Mouse (Mus musculus) adrenal gland, adult (tissue): Measurements from ENCODE around the gene Dscam.

Experiments
- DNase-seq, 2 experiments: peaks; one replicate each; pipeline ENCODE4 v3.0.0; 2022 to 2023; ENCODE audit warnings: low spot score in 1 of 2; ENCODE audit not compliant: inconsistent age in 2 of 2

The Dscam gene

GRCm38 (mm10) chr16:96791307-96791706 is 379.2 kb downstream of the Dscam start:
- DNase-seq = no peak

GRCm38 (mm10) chr16:96788286-96788685 is 382.3 kb downstream of the Dscam start:
- DNase-seq = no peak

- no peak for DNase-seq
These were observed 391.5 kb downstream of the Dscam start for GRCm38 (mm10) chr16:96779021-96779420.

- DNase-seq = no peak
These were observed 396.3 kb downstream of the Dscam start for GRCm38 (mm10) chr16:96774245-96774644.

GRCm38 (mm10) chr16:96767985-96768384 is 402.6 kb downstream of the Dscam start:
- DNase-seq = no peak

GRCm38 (mm10) chr16:96767508-96767907 is 403.0 kb downstream of the Dscam start:
- DNase-seq = no peak

GRCm38 (mm10) chr16:96761225-96761624 is 409.3 kb downstream of the Dscam start:
- DNase-seq = no peak

GRCm38 (mm10) chr16:96759081-96759603 is 411.4 kb downstream of the Dscam start:
- DNase-seq = no peak

GRCm38 (mm10) chr16:96758381-96758780 is 412.2 kb downstream of the Dscam start:
- DNase-seq = no peak

- DNase-seq = no peak
These were observed 412.8 kb downstream of the Dscam start for GRCm38 (mm10) chr16:96757588-96758313.

- DNase-seq = no peak
These were observed 413.6 kb downstream of the Dscam start for GRCm38 (mm10) chr16:96756994-96757393.

- no peak for DNase-seq
These were observed 415.5 kb downstream of the Dscam start for GRCm38 (mm10) chr16:96754971-96755504.

GRCm38 (mm10) chr16:96754381-96754780 is 416.2 kb downstream of the Dscam start:
- DNase-seq = no peak

- no peak for DNase-seq
These were observed 416.8 kb downstream of the Dscam start for GRCm38 (mm10) chr16:96753781-96754173.

- no peak for DNase-seq
These were observed 417.3 kb downstream of the Dscam start for GRCm38 (mm10) chr16:96753164-96753780.

GRCm38 (mm10) chr16:96742475-96743255 is 427.9 kb downstream of the Dscam start:
- DNase-seq = no peak

GRCm38 (mm10) chr16:96741336-96741735 is 429.2 kb downstream of the Dscam start:
- DNase-seq = no peak

GRCm38 (mm10) chr16:96740073-96741055 is 430.2 kb downstream of the Dscam start:
- no peak for DNase-seq

GRCm38 (mm10) chr16:96736501-96736900 is 434.1 kb downstream of the Dscam start:
- no peak for DNase-seq

GRCm38 (mm10) chr16:96730881-96731280 is 439.7 kb downstream of the Dscam start:
- no peak for DNase-seq
